Mouse (Mus musculus) urinary bladder, postnatal 4 days (tissue): Measurements from ENCODE around the gene Odf3l2.
A peak's percentile ranks its signal among the peaks of the same experiment; 100 is the strongest.

ENCODE experiments used
- DNase-seq, 2 experiments: peaks; one replicate each; pipeline ENCODE4 v3.0.0; 2021 to 2022; ENCODE audit warnings: low spot score in 2 of 2

Gene Odf3l2

DNA sequence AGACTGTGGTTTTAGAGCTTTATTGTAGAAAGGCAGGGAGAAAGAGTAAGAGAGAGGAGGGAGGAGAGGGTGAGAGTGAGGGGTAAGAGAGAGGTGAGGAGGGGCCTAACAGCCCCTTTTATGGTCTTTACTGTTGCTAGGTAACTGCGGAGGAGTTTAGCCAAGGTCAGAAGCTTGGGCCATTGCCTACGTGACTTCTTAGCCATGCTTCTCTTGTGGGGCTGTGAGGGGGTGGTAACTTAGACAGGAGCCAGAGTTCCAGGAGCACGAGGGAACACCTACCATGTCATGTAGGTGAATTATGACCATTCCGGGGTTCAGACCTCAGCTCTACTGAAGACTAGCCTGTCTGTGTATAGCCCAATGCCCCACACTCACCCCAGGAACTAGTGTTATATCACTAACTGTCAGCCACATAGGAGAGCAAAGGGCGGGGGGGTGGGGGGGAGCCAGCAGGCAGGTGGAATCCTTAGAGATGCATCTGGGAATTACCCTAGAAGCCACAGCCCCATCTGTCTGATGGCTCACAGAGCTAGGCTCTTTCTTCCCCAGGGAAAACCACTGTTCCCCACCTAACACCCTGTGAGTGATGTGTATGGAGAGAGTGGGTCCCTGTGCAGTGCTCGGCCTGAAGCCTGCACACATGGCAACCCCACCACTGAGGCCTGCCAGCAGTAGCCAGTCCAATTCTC is 26.0 kb upstream of the Odf3l2 start:
- DNase-seq: no peak

DNA sequence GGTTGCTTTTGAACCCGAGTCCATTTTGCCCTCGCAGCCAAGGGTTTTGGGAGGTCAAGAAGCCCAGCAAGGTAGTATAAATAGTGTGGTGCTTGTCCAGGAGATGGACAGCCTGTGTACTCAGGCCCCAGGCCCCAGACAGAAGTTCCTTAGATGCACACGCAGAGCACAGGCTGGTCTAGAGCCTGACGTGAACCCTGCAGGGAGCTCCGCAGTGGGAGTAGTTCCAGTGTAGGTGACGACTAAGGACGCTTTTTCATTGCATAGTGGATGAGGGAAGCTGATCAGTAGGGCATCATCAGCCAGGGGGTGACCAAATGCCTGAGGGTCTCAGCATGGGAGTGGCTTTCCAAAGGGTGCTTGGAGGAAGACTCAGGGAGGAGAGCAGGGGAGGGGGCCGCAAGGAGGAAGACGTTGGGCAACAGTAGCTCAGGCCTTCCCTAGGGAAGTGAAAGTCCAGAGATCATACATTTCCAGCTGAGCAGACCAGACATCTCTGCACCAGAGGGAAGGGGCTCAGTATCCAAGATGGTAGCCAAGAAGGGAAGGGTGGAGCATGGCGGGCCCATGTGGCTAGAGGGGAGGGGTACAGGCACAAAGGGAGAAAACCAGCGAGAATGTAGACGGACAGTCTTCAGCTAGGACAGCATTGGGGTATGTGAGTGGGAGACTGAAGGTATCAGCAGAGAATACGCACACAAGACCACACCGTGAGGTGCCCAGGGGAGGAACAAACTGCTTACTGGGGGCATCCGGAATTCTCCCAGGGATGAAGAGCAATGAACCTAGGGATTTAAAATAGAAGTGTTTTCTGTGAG is 24.7 kb upstream of the Odf3l2 start:
- no peak for DNase-seq

DNA sequence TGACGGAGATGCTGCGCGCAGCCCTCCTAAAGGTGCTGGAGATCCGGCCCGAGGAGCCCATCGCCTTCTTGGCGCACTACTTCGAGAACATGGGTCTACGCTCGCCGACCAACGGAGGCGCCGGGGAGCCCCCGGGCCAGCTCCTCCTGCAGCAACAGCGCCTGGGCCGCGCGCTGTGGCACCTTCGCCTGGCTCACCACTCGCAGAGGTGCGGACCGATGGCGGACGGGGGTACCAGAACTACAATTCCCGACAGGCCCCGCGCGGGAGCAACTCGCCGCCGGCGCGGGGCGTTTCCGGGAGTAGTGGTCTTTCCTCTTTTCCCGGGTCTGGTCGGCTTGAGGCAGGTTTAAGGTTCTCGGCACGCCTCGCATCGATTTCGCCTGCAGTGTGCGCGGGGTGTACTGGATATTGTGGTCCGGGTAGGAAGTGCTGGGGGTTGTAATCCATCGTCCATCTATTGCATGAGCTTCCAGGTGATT is 24.1 kb upstream of the Odf3l2 start:
- DNase-seq: peak; percentile 61 to 74

DNA sequence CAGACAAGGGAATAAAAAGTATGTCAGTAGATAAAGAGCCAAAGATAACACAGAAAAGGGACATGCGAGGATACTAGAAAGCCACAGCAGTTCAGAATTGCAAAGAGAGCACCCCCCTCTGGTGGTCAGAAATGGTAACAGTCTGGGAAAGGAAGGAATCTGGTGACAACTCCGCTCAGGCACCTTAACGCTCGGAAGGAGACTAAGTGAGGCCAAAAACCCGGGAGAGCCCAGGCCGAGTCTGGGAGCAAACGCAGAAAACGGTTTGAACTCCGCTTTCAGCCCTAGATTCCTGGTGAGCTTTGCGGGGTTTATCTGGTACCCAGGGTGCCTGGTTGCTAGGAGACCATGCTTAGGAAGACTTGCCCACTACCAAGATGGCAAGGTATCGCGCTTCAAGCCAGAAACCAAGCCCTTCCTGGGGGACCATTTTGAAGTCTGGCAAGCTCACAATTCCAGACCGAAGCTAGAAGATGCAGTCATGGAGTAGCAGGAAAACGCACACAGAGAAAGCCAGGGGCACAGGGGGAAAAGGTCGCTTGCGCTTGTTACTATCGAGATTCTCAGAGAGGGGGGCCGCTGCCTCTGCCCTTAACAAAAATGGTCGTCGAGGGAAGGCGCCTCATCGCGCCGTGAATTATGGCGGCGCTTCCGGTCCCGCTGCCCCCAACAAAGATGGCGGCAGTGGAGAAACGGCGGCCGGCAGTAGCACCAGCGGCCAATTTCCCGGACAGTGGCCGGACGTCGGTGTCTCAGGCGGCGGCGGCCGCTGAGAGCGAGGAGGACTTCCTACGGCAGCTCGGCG is 23.4 kb upstream of the Odf3l2 start, which contains the start of gene Tpgs1:
TSS of gene Tpgs1 (plus strand) at position 599 of the 805 bp plus-strand sequence.
- DNase-seq: peak; percentile 81 to 88

DNA sequence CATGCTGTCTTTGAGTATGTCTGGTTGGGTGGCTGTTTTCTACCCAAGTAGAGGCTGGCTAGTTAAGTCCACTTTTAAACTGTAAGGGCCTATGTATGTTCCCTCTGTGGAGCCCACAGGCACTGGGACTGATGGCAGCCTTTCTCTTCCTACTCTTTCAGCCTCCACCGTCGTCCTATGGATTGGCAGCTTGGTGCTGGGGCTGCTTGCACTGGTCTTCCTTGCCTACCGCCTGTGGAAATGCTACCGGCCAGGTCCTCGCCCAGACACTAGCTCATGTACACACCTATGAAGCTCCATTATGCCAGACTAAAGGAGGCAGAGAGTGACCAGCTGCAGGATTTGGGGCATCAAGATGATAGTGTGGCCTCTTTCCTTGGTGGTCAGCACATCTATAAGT is 22.5 kb upstream of the Odf3l2 start:
- DNase-seq: no peak

DNA sequence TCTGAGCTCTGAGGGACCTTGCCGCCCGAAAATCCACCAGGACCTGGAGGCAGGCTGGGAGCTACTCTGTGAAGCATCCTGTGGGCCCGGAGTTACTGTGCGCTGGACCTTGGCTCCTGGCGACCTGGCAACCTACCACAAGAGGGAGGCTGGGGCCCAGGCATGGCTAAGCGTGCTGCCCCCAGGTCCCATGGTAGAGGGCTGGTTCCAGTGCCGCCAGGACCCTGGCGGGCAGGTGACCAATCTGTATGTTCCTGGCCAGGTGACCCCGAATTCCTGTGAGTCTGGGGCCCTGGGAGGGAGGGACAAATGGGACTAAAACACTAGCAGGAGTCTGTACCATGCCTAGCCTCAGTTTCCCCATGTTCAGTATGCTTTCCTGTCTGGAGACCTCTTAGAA is 21.0 kb upstream of the Odf3l2 start:
- DNase-seq: no peak

DNA sequence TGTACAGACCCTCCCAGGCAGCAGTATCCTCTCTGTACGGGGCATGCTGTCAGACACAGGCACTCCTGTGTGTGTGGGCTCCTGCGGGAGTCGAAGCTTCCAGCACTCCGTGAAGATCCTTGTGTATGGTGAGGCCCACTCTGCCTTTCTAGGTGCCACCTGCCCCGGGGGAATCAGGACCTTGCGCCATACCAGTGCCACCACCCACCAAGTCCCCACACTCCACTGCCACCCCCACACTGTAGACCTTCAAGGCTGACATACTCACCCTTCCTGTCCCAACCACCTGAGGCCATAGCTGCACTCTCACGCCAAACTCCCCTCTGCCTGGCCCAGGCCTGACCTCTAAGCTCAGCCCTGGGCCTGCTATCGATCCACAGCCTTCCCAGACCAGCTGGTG is 19.5 kb upstream of the Odf3l2 start:
- DNase-seq: no peak

DNA sequence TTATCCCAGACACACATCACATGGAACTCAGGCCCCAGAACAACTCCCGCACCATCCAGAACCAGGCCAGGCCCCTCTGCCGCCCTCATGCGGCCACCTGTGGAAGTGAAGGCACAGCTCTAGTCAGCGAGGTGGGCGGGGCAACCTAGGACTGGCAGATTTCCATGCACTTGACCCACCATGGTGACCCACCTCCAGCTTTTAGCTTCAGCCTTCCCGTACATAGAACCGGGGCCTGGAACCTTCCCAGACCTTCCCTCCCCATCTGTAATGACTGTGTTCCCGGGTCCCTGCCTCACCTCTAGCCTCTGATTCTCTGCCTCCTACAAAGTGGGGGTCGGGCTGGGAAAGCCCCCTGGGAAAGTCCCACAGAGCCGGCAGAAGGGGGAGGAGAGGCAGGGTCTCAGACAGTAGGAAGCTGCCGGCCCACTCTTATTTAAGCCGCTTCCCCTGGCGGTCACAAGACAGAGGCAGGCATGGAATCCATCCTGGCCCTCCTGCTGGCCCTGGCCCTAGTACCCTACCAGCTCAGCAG is 18.7 kb upstream of the Odf3l2 start, which contains the start of gene Madcam1:
TSS of gene Madcam1 (plus strand) at position 429 of the 535 bp plus-strand sequence.
- peak; percentile 33 to 78 for DNase-seq

DNA sequence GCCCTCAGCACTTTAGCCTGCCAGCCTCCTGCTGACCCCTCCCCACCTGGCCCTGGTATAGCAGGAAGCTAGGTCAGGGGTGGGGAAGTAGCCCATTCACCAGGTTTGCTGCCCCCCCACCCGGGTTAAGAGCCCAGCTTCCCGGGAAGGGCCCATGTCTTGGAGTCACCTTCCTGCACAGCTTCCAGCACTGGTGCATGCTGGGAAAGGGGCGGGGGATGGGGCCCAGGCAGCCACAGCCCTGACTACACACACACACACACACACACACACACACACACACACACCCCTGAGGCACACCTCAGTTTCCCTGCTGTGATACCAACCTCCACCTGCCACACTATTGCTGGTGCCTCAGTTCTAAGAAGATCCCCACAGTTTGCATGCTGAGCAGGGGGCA is 16.3 kb upstream of the Odf3l2 start:
- no peak for DNase-seq

DNA sequence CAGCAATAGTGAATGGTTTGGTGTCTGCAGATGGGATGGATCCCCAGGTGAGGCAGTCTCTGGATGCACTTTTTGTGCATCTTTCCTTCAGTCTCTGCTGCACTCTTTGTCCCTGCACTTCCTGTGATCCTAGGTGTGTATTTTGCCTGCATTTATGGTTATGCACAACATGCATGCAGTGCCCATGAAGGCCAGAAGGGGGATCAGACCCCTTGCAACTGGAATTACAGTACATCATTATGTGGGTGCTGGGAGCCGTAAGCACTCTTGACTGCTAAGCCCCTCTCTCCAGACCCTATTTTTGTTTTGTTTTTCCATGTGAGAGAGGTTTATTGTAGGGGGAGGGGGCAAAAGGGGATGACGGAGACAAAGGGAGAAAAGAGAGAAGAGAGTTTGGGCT is 14.8 kb upstream of the Odf3l2 start:
- DNase-seq: no peak

DNA sequence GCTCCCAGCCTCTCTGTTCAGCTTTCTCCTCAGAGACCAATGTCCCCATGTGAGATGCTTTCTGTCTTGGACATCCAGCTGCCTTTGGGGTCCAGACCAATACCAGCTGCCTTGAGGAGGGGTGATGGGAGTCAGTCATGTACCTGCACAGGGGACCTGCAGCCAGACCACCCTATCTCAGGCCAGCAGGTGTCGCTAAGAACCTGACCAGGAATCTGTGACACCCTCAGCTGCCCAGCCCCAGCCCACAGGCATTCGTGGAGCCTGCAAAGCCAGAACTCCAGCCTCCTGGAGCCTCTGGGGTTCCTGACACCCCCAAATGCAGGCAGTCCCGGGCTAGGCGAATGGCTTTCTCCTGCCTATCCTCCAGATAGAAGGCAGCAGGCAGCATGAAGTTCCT is 13.3 kb upstream of the Odf3l2 start:
- DNase-seq: no peak

DNA sequence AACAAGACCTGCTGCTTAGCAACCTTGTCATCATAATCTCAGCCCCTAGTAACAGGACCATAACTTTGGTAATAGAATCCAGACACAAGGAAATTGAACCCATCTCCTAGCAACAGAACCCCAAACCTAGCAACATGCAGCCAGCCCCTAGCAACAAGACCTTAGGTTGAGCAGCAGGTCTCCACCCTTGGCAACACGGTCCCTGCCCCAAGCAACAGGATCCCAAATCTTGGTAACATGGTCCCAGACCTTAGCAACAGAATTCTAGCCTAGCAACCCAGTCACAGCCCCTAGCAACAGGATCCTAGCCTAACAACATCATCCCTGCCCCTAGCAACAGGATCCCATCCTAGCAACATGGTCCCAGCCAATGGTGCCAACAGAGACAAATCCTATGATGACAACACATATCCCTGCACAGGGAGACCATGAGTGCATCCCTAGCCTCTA is 9.4 kb upstream of the Odf3l2 start:
- no peak for DNase-seq

DNA sequence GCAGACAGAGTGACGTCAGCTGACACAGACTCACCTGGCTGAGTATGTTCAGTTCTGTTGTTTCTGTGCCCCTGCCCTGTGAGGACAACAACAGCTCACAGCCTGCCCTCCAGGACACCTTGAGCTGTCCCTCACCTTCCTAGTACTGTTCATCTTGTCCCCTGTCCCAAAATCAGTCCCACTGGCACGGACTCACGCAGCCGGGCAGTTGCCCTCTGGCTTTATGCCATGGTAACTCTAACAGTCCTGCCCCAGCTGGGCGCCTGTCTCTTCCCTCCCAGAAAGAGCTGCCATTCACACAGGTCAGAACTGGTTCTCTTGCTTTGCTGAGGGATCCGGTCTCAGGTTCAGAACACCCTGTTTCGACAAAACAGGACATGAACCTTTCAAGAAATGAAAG is 7.3 kb upstream of the Odf3l2 start:
- no peak for DNase-seq

DNA sequence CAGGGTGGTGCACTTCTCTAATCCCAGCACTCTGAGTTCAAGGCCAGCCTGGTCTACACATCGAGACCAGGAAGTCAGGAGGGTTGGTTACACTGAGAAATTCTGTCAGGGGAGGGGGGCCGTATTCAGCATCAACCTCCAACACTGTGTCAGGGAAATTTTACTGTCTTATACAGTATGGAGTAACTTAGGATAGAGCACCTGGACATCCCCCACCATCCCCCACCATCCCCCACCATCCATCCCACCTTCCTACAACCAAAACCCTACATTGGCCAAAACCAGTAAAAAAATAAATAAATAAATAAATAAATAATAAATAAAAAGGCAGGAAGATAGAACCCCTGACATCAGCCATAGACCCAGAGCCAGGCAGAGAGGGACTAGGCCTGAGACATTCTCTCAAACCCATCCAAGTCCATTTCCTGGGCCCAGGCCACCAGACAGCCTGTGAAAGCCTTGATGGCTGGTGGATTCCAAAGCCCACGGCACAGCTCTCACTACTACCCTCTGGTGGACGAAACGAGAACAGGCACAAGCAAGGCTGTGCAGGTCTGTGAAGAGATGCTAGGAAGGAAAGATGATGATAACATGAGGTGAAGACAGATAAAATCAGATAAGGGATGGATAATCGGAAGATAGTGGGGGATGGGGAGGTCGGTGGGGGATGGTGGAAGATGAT is 3.7 kb upstream of the Odf3l2 start:
- peak; percentile 44 to 82 for DNase-seq

DNA sequence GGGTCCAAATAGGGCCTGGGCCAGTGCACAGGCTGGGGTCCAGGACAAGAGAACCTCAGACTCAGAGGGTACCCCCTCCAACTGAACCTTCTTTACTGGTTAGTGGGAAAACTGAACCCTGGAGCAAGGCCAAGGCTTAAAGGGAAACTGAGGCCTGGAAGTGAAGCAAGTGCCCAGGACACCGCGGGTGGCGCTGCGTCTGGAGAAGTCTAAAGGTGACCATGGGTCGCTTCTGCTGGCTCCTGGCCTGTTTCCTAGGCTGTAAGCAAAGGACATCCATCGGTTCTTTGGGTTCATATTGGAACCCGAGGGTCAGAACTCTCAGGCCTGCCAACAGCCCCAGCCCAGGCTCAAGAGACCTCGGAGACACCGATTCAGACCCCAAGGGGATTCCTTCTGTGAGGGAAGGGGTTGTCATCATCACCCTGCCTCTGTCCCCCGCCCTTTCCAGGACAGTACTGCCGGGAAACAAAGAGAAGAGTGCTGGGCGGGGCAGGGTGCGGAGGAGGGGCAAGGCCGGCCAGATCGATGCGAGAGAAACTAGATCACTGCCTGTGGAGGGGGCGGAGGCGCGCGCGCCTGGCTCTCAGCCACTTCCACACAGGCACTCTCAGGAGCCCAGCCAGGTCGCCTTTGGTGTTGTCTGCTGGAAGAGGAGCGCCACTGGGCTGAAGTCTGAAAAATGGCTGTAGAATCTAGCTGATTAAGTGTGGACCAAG is 6.9 kb downstream of the Odf3l2 start:
- DNase-seq: peak in 1 of 2 experiments; percentile 45

DNA sequence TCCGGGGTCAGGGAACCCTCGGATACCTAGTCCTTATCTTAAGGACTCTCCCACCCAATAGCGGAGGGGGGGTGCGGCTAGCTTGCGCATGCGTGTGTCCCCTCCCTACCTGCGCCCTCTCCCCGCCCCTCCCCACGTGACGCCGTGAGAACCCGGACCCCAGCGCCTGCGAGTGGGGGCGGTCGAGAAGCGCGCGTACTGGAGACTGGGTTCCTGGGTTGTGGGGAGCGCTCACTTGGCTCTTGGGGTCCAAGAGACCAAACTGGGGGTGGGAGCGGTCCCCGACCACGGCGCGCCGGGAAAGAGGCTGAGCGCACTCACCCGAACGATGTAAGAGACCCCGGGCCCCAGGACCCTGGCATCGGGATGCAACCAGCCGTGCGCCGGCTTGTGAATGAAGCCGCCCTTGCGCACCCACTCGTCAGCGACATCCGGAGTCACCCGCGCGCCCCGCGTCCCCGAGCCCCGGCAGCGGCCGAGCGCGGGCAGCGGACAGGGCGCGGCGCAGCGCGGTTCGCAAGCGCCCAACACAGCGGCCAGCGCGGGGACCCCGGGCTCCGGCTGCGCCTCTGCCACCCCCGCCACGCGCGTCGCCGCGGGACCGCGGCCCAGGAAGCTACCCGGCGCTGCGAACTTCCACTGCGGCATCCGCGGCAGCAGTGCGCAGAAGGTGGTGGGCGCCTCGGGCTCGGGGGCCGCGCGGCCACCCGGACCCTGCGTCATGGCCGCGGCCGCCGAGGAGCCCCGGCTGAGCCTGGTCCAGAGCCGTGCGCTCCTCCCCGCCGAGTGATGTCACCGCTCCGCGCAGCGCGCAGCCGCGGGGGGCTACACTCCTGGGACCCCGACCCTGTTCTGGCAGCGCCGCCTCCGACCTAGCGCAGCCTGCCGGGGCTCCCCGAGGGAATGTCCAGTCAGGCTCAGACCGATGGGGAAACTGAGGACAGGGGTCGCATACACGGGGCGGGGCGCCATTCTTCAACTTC is 8.1 kb downstream of the Odf3l2 start, which contains the start of gene Shc2:
TSS of gene Shc2 (minus strand) at position 791 of the 983 bp plus-strand sequence.
- peak in 1 of 2 experiments; percentile 73 for DNase-seq

DNA sequence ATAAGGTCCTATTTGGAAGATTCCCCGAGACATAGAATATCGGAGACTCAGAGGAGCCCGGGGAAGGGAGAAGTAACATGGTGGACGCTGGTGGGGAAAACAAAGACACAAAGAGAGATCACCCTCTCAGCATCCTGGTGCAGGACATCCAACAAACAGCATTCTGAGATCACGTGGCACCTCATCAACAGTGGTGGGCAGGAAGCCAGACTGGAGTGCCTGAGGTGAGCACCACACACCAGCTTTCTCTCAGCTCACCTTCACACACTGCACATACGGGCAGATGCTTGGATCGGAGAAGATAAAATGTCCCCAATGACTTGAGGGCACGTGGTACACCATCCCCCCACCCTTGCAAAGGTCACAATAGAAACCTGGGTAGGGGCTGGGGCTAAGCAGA is 9.3 kb downstream of the Odf3l2 start:
- DNase-seq: no peak

DNA sequence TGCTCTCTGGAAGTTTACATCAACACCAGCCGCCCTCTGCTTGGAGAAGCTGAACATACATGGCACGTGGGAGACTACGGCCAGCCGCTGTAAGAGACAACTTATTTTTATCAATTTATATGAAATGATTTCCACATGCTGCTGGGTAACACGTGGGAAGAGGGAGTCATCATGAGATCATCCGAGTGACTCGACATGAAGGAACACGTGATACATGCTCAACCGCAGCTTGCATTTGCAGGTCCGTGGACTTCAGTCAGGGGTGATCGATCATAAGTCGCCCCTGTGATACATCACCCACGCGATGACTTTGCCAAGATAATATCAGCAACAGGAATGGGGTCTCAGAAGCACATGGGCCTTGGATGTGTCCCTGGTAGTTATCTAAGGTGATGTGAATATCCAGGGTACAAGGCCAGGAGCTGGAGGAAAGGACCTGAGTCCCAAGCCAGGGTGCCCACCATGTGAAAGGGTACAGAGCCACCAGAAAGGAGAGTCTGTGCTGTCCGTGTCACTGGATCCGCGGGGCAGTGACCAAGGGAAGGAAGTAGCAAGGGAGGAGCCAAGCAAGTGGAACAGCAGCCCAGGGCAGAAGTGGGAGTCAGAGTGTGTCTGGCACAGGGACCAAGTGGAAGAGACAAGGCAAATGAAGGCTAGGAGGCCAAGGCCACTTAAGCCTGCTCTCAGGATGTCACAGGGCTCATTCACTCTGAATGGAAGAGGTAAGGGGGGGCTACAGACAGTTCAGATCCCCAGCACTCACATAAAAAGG is 12.3 kb downstream of the Odf3l2 start:
- DNase-seq: no peak
